Mouse (Mus musculus): ENCODE measurements around the gene Il17f.

- TF ChIP-seq CTCF (IDR thresholded peaks at IDR 0.05) (peak; percentile 53), EP300 (IDR thresholded peaks at IDR 0.05) (no peak)
Observed at GRCm38 (mm10) chr1:20832473-20833140, 42.2 kb upstream of the Il17f start.

All from lung, postnatal 0 days (tissue).